Mouse (Mus musculus) heart, postnatal 0 days (tissue): Measurements from ENCODE around the gene Gm9913.

Source experiments
- CTCF ChIP-seq: IDR thresholded peaks from 2 replicates; pipeline ENCODE4 v1.5.1; 2016; ENCODE audit warnings: antibody characterized with exemption, control low read depth, low read depth
- EP300 ChIP-seq: IDR thresholded peaks from 2 replicates; pipeline ENCODE4 v1.6.1; 2016; ENCODE audit warnings: antibody characterized with exemption, low read depth

DNA sequence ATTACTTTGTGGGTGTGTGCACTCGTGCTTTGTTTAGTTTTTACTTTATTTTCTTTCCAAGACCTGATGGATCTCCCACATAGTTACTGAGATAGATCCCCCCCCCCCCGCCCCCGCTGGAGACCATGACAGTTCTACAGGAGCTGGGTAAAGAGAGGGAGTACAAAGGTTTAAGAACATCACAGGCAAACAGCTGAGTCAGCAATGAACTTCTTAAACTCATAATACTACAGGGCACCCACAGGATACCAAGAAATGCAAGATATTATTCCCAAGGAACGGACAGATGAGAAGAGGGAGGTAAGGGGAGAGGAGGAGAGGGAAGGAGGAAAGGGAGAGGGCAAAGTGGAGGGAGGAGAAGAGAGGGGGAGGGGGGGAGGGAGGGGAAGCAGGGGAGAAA, 7.7 kb downstream of the Gm9913 start:
- no peak for TF ChIP-seq CTCF
- no peak for TF ChIP-seq EP300
